Mouse (Mus musculus) mature B cell (primary cell): ENCODE data around the gene Pigl.
"Not testable (repeated sequence)": the region's sequence is repeated elsewhere in the genome, so short reads cannot be mapped to it uniquely, and the experiment has no call there.

Source experiments
- in situ Hi-C: fragments of 300-500 bp; cut with MboI; formaldehyde crosslinking; loops from 2 replicates; pipeline ENCODE4 v1.14.3; 2019

The Pigl gene

GRCm38 (mm10) chr11:62467289-62467688 lies 9.0 kb downstream of the Pigl start:
- in situ Hi-C loops, result not testable (repeated sequence)

DNA sequence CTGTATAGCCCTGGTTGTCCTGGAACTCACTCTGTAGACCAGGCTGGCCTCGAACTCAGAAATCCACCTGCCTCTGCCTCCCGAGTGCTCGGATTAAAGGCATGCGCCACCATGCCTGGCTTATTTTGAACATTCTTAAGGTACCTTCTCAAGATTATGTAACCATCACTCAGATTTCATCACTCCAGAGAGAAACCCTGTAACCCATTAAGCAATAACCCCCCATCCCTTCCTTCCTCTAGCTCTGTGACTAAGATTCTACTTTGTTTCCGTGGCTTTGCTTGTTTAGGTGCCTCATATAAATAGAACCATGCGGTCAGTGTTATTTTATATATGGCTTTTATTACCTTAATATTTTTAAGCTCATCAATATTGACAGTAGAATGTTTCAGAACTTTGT lies 12.2 kb downstream of the Pigl start:
- in situ Hi-C loops, result no loop called here

GRCm38 (mm10) chr11:62473516-62473915 lies 15.3 kb downstream of the Pigl start:
- in situ Hi-C loops, result no loop called here

DNA sequence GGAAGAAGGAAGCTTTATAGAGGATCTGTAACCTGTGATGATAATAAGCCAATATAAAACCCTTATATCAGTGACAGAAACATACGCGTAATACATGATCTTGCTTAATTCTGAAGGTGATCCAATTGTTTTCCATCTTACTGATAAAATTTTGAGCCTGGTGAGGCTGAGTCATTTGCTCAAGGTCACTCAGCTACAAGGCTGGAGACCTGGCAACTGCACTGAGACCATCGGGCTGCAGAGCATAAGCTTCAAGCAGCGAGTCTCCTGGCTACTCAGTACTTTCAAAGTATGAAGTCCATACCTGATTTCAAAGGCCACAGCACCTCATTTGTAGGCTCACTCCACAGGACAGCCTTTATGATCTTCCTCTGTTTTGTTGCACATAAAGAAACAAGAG lies 17.9 kb downstream of the Pigl start:
- in situ Hi-C loops, result no loop called here

DNA sequence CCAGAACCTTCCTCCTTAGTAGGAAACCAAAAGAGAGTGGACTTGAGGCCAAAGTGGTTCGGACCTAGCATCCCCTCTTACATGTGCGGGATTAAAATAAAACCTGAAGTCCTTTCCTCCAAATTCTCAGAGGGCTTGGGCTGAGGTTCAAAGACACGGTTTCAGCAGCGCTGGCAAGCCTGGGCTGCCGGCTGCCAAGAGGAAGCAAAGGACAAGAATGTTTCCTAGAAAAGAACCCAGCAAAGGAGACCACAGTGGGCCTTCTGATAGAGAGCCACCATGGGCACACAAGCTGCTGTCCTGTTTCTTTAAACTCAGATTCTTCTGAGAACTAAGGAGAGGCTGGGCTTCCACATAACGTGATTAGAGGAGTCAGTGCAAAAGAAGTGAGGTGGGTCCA lies 20.7 kb downstream of the Pigl start:
- in situ Hi-C loops, result no loop called here

GRCm38 (mm10) chr11:62479581-62479980 lies 21.3 kb downstream of the Pigl start:
- in situ Hi-C loops, result no loop called here

- in situ Hi-C loops, result no loop called here
These were observed 28.7 kb downstream of the Pigl start for GRCm38 (mm10) chr11:62486949-62487348.

GRCm38 (mm10) chr11:62487540-62488350 lies 29.5 kb downstream of the Pigl start:
- in situ Hi-C loops, result no loop called here

DNA sequence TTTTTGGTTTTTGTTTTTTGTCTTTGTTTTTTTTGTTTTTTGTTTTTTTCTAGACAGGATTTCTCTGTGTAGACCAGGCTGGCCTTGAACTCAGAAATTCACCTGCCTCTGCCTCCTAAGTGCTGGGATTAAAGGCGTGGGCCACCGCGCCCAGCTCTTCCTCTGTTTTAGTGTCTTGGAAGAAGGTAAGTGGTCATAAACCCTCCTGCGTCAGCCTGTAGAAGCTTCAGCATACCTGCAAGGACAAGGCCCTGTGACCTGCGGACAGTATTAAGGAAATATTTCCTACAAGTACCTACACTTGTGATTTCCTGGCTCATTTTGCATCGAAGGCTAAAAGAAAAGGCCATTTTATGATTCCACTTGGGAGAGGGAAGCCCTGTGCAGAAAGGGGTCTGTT lies 35.4 kb downstream of the Pigl start:
- in situ Hi-C loops, result no loop called here

DNA sequence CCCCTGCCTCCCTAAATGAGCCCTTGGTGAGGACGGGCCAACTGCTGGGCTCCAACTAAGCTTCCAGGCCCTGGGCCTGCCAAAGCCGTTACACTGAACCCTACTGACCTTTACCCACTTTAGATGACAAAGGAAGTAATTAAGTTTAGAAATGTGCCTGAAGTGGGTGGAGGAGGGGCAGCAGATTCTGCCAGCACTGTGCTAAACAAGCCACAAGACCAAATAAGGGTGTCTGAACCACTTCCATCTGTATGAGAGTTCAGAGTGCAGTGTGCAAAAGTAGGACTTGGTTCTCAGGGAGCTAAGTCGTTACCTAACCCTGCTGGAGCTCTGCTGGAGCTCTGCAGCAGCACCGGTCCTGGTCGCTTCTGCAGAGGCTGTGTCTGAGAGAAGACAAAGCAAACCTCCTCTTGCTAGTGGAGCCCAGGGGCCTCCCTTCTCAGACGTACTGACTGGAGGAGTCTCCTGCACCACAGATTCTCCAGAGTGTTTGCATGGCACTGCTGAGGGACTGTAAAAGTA lies 36.6 kb downstream of the Pigl start:
- in situ Hi-C loops, result no loop called here

DNA sequence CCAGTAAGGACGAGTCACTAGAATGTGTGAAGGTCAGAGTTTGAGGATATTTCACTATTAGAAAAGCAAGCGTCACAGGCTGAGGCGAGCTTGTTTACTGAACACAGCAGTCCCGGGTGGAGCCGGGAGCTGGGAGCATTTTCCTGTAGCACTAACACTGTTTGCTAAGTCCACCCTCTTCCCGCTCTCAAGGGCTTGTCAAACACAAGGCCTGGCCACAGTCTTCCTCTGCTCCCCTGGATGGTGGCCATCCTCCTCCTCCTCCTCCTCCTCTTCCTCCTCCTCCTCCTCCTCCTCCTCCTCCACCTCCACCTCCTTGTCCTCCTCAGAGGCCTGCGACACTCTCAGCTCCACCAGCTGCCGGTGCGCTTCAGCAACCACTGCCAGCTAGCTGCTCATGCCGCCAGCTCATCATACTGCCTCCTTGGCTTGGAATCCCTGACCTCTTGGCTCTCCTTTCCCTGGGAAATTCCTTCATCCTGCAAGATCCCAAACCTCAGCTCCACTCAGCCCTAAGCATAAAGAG lies 37.1 kb downstream of the Pigl start:
- in situ Hi-C loops, result no loop called here

- in situ Hi-C loops, result no loop called here
These were observed 38.0 kb downstream of the Pigl start for GRCm38 (mm10) chr11:62496151-62496715.

- in situ Hi-C loops, result no loop called here
These were observed 38.9 kb downstream of the Pigl start for GRCm38 (mm10) chr11:62497181-62497580.

DNA sequence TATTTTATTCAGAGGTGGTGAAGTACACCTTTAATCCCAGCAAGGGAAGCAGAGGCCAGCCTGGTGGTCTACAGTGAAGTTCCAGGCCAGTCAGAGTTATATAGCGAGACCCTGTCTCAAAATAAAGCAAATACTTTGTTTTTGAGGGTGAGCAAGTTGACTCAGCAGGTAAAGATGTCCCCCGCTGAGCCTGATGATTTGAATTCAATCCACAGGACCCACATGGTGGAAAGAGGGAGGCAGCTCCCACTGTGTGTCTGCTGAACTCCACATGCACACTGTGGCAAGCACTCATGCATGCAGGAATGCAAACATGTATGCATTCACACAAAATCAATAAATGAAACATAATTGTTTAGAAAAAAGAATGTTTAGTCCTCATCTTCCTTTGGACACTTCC lies 40.5 kb downstream of the Pigl start:
- in situ Hi-C loops, result no loop called here

GRCm38 (mm10) chr11:62500529-62500928 lies 42.3 kb downstream of the Pigl start:
- in situ Hi-C loops, result no loop called here

DNA sequence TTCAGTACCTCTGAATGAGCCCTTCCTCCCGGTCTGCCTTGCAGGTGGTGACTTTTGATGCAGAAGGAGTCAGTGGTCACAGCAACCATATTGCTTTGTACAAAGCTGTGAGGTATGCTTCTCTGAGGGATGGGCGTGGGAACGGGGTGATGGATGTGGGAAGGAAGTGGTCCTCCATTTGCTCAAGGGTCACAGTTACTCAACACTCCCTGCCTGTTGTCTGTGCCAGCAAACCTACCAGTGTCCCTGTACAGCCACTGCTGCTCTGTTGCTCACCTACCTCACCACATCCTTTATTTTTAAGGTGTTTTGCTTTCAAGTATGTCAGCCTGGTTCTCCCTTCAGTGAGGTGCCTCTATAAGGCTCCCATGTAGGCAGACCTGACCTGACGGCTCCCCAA lies 49.4 kb downstream of the Pigl start:
- in situ Hi-C loops, result no loop called here

DNA sequence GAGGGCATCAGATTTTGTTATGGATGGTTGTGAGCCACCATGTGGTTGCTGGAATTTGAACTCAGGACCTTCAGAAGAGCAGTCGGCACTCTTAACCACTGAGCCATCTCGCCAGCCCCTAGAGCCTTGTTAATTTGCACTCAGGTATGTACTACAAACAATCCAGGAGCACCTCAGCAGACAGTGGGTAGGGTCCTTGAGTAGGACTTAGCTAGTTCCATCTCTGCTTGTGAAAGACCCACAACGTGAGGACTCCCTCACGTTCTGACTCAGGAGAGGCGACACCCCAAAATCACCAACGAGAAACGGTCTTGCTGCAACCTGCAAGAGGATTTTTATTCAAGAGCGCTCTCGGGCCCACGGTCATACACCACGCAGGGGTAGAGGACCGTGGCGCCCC lies 50.1 kb downstream of the Pigl start:
- in situ Hi-C loops, result not testable (repeated sequence)

- in situ Hi-C loops, result not testable (repeated sequence)
These were observed 50.6 kb downstream of the Pigl start for GRCm38 (mm10) chr11:62508816-62509215.

DNA sequence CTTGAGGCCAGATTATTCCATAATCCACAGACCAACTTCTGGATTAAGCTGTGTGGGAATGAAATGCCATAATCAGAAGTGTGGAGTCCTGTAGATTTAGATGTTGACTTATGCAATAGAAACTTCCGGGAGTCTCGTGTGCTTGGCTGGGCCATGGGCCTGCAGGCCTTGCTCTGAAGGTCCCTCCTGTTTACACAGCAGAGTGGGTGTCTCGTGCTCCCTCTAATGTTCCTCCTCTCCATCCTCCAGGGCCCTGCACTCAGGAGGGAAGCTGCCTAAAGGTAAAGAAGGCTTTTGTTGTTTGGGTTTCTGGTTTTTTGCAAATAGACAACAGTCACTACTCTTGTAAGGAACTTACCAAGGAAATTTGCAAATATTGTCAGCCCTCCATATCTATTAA lies 51.3 kb downstream of the Pigl start:
- in situ Hi-C loops, result no loop called here

DNA sequence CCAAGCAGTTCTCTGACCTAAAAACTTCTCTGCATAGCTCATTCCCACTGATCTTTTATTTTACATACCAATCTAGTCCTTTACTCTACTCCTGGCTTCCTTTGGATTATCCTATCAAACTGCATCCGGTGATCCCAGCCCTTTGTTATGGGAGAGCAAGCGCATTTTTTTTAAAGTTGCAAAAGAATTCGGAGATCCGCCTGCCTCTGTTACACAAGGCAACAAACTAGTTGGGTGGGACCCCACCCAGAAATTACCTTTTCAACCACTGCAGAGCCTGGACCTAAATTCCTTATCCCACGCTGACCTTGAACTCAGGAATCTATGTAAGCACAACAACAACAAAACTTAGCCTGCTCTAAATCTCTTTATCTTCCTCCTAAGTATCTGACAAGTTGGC lies 52.7 kb downstream of the Pigl start:
- in situ Hi-C loops, result no loop called here

DNA sequence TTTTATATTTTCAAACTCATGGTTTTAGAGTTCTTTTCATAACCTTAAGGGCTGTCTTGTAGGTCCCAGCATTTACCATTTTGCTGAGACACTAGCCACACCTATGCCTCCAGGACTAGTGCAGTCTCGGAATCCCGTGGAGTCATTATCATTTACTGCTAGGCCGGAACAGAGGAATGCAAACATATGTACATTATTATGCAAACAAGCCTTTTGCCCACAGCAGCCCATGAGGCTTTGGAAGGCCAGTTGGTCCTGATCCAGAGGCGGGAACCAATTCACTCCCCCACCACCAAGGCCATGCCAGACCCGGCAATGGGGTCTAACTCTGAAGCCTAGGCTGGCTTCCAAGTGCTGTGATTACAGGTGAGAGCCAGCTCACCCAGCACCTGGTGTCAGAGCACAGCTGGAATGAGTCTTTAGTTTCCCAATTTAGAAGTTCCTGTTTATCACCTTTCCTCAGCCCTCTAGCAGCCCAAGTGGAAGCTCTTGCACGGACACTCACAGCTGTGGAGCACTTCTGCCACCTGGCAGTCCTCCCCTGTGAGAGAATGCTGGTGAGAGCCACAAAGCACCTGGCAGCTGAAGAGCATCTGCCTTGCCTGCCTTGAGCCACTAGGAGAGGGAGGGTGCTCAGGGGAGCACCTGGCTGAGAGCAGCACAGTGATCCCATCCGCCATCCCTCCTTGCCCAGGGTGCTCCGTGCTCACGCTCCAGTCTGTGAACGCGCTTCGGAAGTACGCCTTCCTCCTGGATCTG lies 53.4 kb downstream of the Pigl start:
- in situ Hi-C loops, result no loop called here

GRCm38 (mm10) chr11:62512529-62513080 lies 54.3 kb downstream of the Pigl start:
- in situ Hi-C loops, result no loop called here
